8 mouse cellular contexts compared by ENCODE assay signal in the genomic region with DNA sequence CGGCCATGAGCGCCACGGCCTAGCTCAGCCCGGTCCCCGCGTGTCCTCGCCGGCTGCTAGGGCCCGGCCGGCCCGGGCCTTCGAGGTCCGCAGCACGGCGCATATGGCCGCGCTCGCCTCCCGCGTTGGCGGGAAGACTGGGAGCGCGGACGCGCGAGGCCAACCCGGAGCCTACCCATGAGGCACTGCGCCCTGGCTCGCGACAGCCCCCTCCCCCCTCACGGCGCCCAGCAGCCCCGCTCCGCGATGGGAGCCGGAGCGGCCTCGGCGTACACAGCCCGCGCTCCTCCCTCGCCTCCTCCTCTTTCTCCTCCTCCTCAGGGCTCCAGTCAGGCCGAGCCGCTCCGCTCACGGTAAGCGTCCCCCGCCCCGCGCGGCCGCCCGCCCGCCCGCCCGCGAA. TPM values are rescaled to one million over a fixed set of nuclear protein-coding genes. Genes with fewer than 3 reads are reported as not detected.
A peak's percentile ranks its signal among the peaks of the same experiment; 100 is the strongest.
DNase-seq lines count a peak whose midpoint lies in the region; ATAC-seq lines count a peak whose summit lies in the region.

A gene (plus strand): TSS at position 184 of the 400 bp plus-strand sequence.

- WGBS in hindbrain, embryonic 11.5 days: 0% methylated on average over 28 of the region's 57 CpGs

- no peaks in the 10 kb centered on the region for H3K4me1 ChIP-seq in hindbrain, embryonic 11.5 days (replicated peaks; ENCODE audit: control insufficient read depth, insufficient read depth, low read length)

- H3K4me2 ChIP-seq in hindbrain, embryonic 11.5 days (replicated peaks; ENCODE audit: low read depth, low read length): peak within 1 kb of the TSS; percentile 68

- ATAC-seq in hindbrain, embryonic 11.5 days (ENCODE audit: low FRiP score): peak; percentile 98

- no peaks in the 10 kb centered on the region for H3K9me3 ChIP-seq in hindbrain, embryonic 11.5 days (ENCODE audit: control insufficient read depth, low read length)

- H3K27ac ChIP-seq in hindbrain, embryonic 11.5 days (ENCODE audit: low read depth, low read length): peak within 1 kb of the TSS; percentile 99

- no peaks in the 10 kb centered on the region for H3K27me3 ChIP-seq in hindbrain, embryonic 11.5 days (ENCODE audit: control insufficient read depth, insufficient read depth, low read length)

- H3K9ac ChIP-seq in hindbrain, embryonic 11.5 days (ENCODE audit: low read depth, low read length): peak within 1 kb of the TSS; percentile 98

- no peaks in the 10 kb centered on the region for H3K36me3 ChIP-seq in hindbrain, embryonic 11.5 days (ENCODE audit: control insufficient read depth, insufficient read depth, low read length)

- peak within 1 kb of the TSS; percentile 57 for H3K4me3 ChIP-seq in hindbrain, embryonic 11.5 days (ENCODE audit: low read depth, low read length)

- peak; percentile 62 for DNase-seq in MN1 (ENCODE audit: low spot score)
- peak; percentile 89 for DNase-seq in cerebellum, adult 9-10 months
- DNase-seq in frontal cortex, adult 2 months (ENCODE audit: extremely low spot score in 1 of 2, low spot score in 1 of 2): peak; percentile 66 to 87
- peak; percentile 91 for DNase-seq in hindbrain, embryonic 11.5 days (ENCODE audit: low spot score)
- DNase-seq in layer of hippocampus, postnatal 10 days (ENCODE audit: low spot score in 2 of 2): peak; percentile 87 to 95
- peak; percentile 96 for DNase-seq in lung, postnatal 10 days
- peak; percentile 92 for DNase-seq in ovary, postnatal 36 days (ENCODE audit: low spot score)
- DNase-seq in thymus, postnatal 25 days: peak; percentile 95

RNA-seq across cellular contexts. Expression of the gene that starts here (rescaled TPM):
- 53.9 and 65.6 TPM in 2 replicates for polyA plus RNA-seq in frontal cortex, adult 2 months (2012; rRNA removed)
- polyA plus RNA-seq in hindbrain, embryonic 11.5 days (2014; fragmentation: Nextera tagmentation; extraction: Ambion mirVana): 60.6 and 77.6 TPM in 2 replicates
- total RNA-seq in layer of hippocampus, postnatal 10 days (2021): 10 to 100 TPM; 49.3 to 60.5 TPM

Comparison
In these comparisons a context has a peak if more than half of its experiments do, and no peak if none do; other contexts are left out.
1. Peak in every context shown above with its lines: DNase-seq, ATAC-seq, H3K4me3 ChIP-seq and H3K27ac ChIP-seq.